In genomic region chr2:14641040-14641439, GRCm38 (mm10) we compare ENCODE assay signal across 10 mouse cellular contexts. TPM values are rescaled to one million over a fixed set of nuclear protein-coding genes. Genes with fewer than 3 reads are reported as not detected.
A peak's percentile ranks its signal among the peaks of the same experiment; 100 is the strongest.
DNase-seq lines count a peak whose midpoint lies in the region; ATAC-seq and TF ChIP-seq lines count a peak whose summit lies in the region.
"Had no signal": no experiment of that assay in that cellular context is flagged by ENCODE, and none has a peak within 500 bp of the region (broad histone marks: within the 10 kb centered on the region; RNA-seq: fewer than 3 reads in every experiment).

No protein-coding gene starts in this region.

- H3K27ac ChIP-seq in hindbrain, postnatal 0 days, result no peak overlapping the region
- no peak overlapping the region for H3K27ac ChIP-seq in hindbrain, embryonic 13.5 days
- H3K27ac ChIP-seq in heart, adult 2 months, result peak overlapping the region; percentile 67
- H3K27ac ChIP-seq: embryonic facial prominence, embryonic 13.5 days; neural tube, embryonic 12.5 days had no signal

- no peak for TF ChIP-seq POLR2A in heart, adult 2 months (IDR thresholded peaks at IDR 0.05; ENCODE audit: insufficient read depth, low read depth, low read length)

- no peak for TF ChIP-seq CTCF in hindbrain, postnatal 0 days (IDR thresholded peaks at IDR 0.05; ENCODE audit: low read depth)
- TF ChIP-seq CTCF in heart, adult 2 months (IDR thresholded peaks at IDR 0.05), result no peak

- no peaks in the 10 kb centered on the region for H3K9me3 ChIP-seq in hindbrain, postnatal 0 days (ENCODE audit: low read length)
- H3K9me3 ChIP-seq in hindbrain, embryonic 13.5 days, result no peaks in the 10 kb centered on the region
- H3K9me3 ChIP-seq: embryonic facial prominence, embryonic 13.5 days; neural tube, embryonic 12.5 days had no signal

- H3K4me1 ChIP-seq in hindbrain, postnatal 0 days (ENCODE audit: insufficient read depth, low read length), result 0 out of 2 replicates have a peak, but pooled peaks cover 8% of the 10 kb centered on the region
- peaks cover 9% of the 10 kb centered on the region for H3K4me1 ChIP-seq in hindbrain, embryonic 13.5 days (replicated peaks)
- H3K4me1 ChIP-seq in heart, adult 2 months (ENCODE audit: control insufficient read depth, insufficient read depth, low read length), result peaks cover 7% of the 10 kb centered on the region
- H3K4me1 ChIP-seq: neural tube, embryonic 12.5 days had no signal

- TF ChIP-seq EP300 in heart, adult 2 months (IDR thresholded peaks at IDR 0.05; ENCODE audit: insufficient read depth, low read depth, low read length), result no peak

- WGBS in hindbrain, postnatal 0 days, result 16% methylated on average over 2 of the region's 2 CpGs
- WGBS in hindbrain, embryonic 13.5 days, result 78% methylated on average over 2 of the region's 2 CpGs
- 4% methylated on average over 2 of the region's 2 CpGs for WGBS in heart, adult 2 months

- intact Hi-C loops in heart, adult 2 months (cut with DNase I), result no loop called here

- no peak overlapping the region for H3K4me3 ChIP-seq in hindbrain, postnatal 0 days (ENCODE audit: low read length)
- no peak overlapping the region for H3K4me3 ChIP-seq in hindbrain, embryonic 13.5 days
- H3K4me3 ChIP-seq in heart, adult 2 months, result no peak overlapping the region
- H3K4me3 ChIP-seq: embryonic facial prominence, embryonic 13.5 days; neural tube, embryonic 12.5 days had no signal

- no peaks in the 10 kb centered on the region for H3K36me3 ChIP-seq in hindbrain, postnatal 0 days (ENCODE audit: insufficient read depth, low read length)
- H3K36me3 ChIP-seq in hindbrain, embryonic 13.5 days, result no peaks in the 10 kb centered on the region
- H3K36me3 ChIP-seq in heart, adult 2 months (ENCODE audit: control insufficient read depth, insufficient read depth, low read length), result 0 out of 2 replicates have a peak, but pooled peaks cover 3% of the 10 kb centered on the region
- H3K36me3 ChIP-seq: embryonic facial prominence, embryonic 13.5 days; neural tube, embryonic 12.5 days had no signal

- no peaks in the 10 kb centered on the region for H3K27me3 ChIP-seq in hindbrain, postnatal 0 days (ENCODE audit: insufficient read depth, low read length)
- H3K27me3 ChIP-seq in hindbrain, embryonic 13.5 days, result no peaks in the 10 kb centered on the region
- no peaks in the 10 kb centered on the region for H3K27me3 ChIP-seq in heart, adult 2 months (ENCODE audit: control insufficient read depth, insufficient read depth, low read length)
- H3K27me3 ChIP-seq: embryonic facial prominence, embryonic 13.5 days; neural tube, embryonic 12.5 days had no signal

- DNase-seq in hindbrain, postnatal 0 days (ENCODE audit: low spot score), result peak; percentile 53
- DNase-seq in brain, adult 2 months (ENCODE audit: low read depth, low spot score), result peak; percentile 70
- DNase-seq in heart, adult 2 months, result peak in 1 of 2 experiments; percentile 14
- peak; percentile 56 for DNase-seq in lung, postnatal 10 days
- DNase-seq in testis, postnatal 10 days (ENCODE audit: low spot score), result no peak
- DNase-seq in kidney, adult 18-20 months, result no peak

- peak; percentile 55; the same call in 1 of the 2 replicates for ATAC-seq in hindbrain, postnatal 0 days
- no peak for ATAC-seq in hindbrain, embryonic 13.5 days (ENCODE audit: low FRiP score)
- no peak for ATAC-seq in granulocyte monocyte progenitor cell, adult 5-6 weeks (replicated peaks; ENCODE audit: poor library complexity, severe bottlenecking)

- H3K4me2 ChIP-seq in hindbrain, postnatal 0 days (ENCODE audit: low read depth, low read length), result no peak overlapping the region
- H3K4me2 ChIP-seq in hindbrain, embryonic 13.5 days, result no peak overlapping the region
- H3K4me2 ChIP-seq: embryonic facial prominence, embryonic 13.5 days; neural tube, embryonic 12.5 days had no signal

- H3K9ac ChIP-seq in hindbrain, postnatal 0 days (replicated peaks; ENCODE audit: low read length), result no peak overlapping the region
- no peak overlapping the region for H3K9ac ChIP-seq in hindbrain, embryonic 13.5 days
- H3K9ac ChIP-seq in heart, adult 2 months (ENCODE audit: low read depth, low read length), result no peak overlapping the region
- H3K9ac ChIP-seq: embryonic facial prominence, embryonic 13.5 days; neural tube, embryonic 12.5 days had no signal

- no peaks in the 10 kb centered on the region for H3K79me2 ChIP-seq in heart, adult 2 months (replicated peaks; ENCODE audit: control insufficient read depth, insufficient read depth, low read length)

RNA-seq across cellular contexts. Expression of gene Cacnb2, which starts 38.2 kb away (rescaled TPM):
- total RNA-seq in hindbrain, postnatal 0 days (2014; rRNA removed), result 21.7 and 28.1 TPM in 2 replicates
- polyA plus RNA-seq in hindbrain, postnatal 0 days (2015; fragmentation: Nextera tagmentation; extraction: Ambion mirVana), result 8.1 and 9.1 TPM in 2 replicates
- polyA plus RNA-seq in hindbrain, embryonic 13.5 days (2015; fragmentation: Nextera tagmentation; extraction: Ambion mirVana), result 3.8 and 4.0 TPM in 2 replicates
- total RNA-seq in heart, adult 2 months (2021), result 10 to 100 TPM; 72.2 to 77.9 TPM
- 32.7 and 51.4 TPM in 2 replicates for polyA plus RNA-seq in heart, adult 2 months (2012; rRNA removed)
- 6.0 and 7.4 TPM in 2 replicates for total RNA-seq in granulocyte monocyte progenitor cell, adult 5-6 weeks (2014; fragmentation: Nextera tagmentation)
- total RNA-seq in granulocyte monocyte progenitor cell, adult 5-6 weeks (2017), result 2.8 and 5.6 TPM in 2 replicates

Comparison
In these comparisons a context has a peak if more than half of its experiments do, and no peak if none do; other contexts are left out.
1. DNase-seq: peak in hindbrain, postnatal 0 days (single experiment), brain, adult 2 months (single experiment) and lung, postnatal 10 days (single experiment); none in testis, postnatal 10 days (single experiment) and kidney, adult 18-20 months (single experiment).